Mouse (Mus musculus) MEL (cell line): ENCODE data around the gene Tmem131. TPM values are rescaled to one million over a fixed set of nuclear protein-coding genes. Genes with fewer than 3 reads are reported as not detected.
"Not testable (repeated sequence)": the region's sequence is repeated elsewhere in the genome, so short reads cannot be mapped to it uniquely, and the experiment has no call there.

Experiments used
- DNase-seq: peaks from one replicate; pipeline ENCODE4 v3.0.0; 2011; ENCODE audit warnings: low read depth, low spot score
- H3K27ac ChIP-seq: 2 replicates; pipeline ENCODE4 v1.5.1; 2012; ENCODE audit warnings: low read depth, mild to moderate bottlenecking, control low read depth, low read length, moderate library complexity; ENCODE audit not compliant: control insufficient read depth
- H3K27me3 ChIP-seq, 2 experiments: fragments of 150-350 bp in 1 of 2; sonication (generic) in 1 of 2; 2 replicates each; pipeline ENCODE4 v1.6.1; 2012; ENCODE audit warnings: low read length in 2 of 2, mild to moderate bottlenecking in 2 of 2, improper control_type of control experiment in 1 of 2, moderate library complexity in 1 of 2; ENCODE audit not compliant: insufficient read depth in 2 of 2, control insufficient read depth in 1 of 2
- H3K36me3 ChIP-seq, 2 experiments: 2 replicates each; pipeline ENCODE4 v1.6.1; 2012 to 2014; ENCODE audit warnings: low read length in 2 of 2, improper control_type of control experiment in 1 of 2, inconsistent platforms in 1 of 2, mild to moderate bottlenecking in 1 of 2; ENCODE audit not compliant: insufficient read depth in 2 of 2, control insufficient read depth in 1 of 2
- H3K4me1 ChIP-seq, 2 experiments: fragments of 150-350 bp in 1 of 2; sonication (generic) in 1 of 2; 2 replicates each; pipeline ENCODE4 v1.6.1; 2012; ENCODE audit warnings: low read length in 2 of 2, improper control_type of control experiment in 1 of 2, mild to moderate bottlenecking in 1 of 2; ENCODE audit not compliant: insufficient read depth in 2 of 2, control insufficient read depth in 1 of 2
- H3K4me3 ChIP-seq, 2 experiments: fragments of 150-350 bp in 1 of 2; sonication (generic) in 1 of 2; 2 replicates each; pipeline ENCODE4 v1.5.1; 2012; ENCODE audit warnings: low read depth in 2 of 2, low read length in 2 of 2, mild to moderate bottlenecking in 2 of 2, moderate library complexity in 2 of 2, control low read depth in 1 of 2, improper control_type of control experiment in 1 of 2; ENCODE audit not compliant: control insufficient read depth in 1 of 2, insufficient read depth in 1 of 2
- H3K79me2 ChIP-seq: 2 replicates; pipeline ENCODE4 v1.6.1; 2012; ENCODE audit warnings: mild to moderate bottlenecking, low read length, moderate library complexity; ENCODE audit not compliant: control insufficient read depth, poor library complexity, insufficient read depth
- H3K9ac ChIP-seq: 2 replicates; pipeline ENCODE4 v1.6.1; 2012; ENCODE audit warnings: low read depth, mild to moderate bottlenecking, control low read depth, low read length, moderate library complexity; ENCODE audit not compliant: control insufficient read depth, poor library complexity, severe bottlenecking
- H3K9me3 ChIP-seq: fragments of 150-350 bp; sonication (generic); replicated peaks from 2 replicates; pipeline ENCODE4 v1.6.1; 2012; ENCODE audit warnings: mild to moderate bottlenecking, low read length, improper control_type of control experiment, moderate library complexity; ENCODE audit not compliant: insufficient read depth
- BHLHE40 ChIP-seq: IDR thresholded peaks from 2 replicates; pipeline ENCODE4 v1.6.1; 2012; ENCODE audit warnings: low read depth, mild to moderate bottlenecking, inconsistent platforms, low read length, improper control_type of control experiment, borderline replicate concordance
- CHD1 ChIP-seq: IDR thresholded peaks from 2 replicates; pipeline ENCODE4 v1.6.1; 2012; ENCODE audit warnings: low read depth, mild to moderate bottlenecking, inconsistent platforms, low read length, improper control_type of control experiment
- CHD2 ChIP-seq: IDR thresholded peaks from 2 replicates; pipeline ENCODE4 v1.6.1; 2011; ENCODE audit warnings: low read length, improper control_type of control experiment
- ELF1 ChIP-seq: IDR thresholded peaks from 2 replicates; pipeline ENCODE4 v1.6.1; 2014; ENCODE audit warnings: low read depth, mild to moderate bottlenecking, inconsistent platforms, low read length, improper control_type of control experiment, moderate library complexity
- EP300 ChIP-seq, 2 experiments: IDR thresholded peaks; 2 replicates each; pipeline ENCODE4 v1.6.1; 2011; ENCODE audit warnings: improper control_type of control experiment in 2 of 2, low read length in 2 of 2, low read depth in 1 of 2, mild to moderate bottlenecking in 1 of 2
- GATA1 ChIP-seq: IDR thresholded peaks from 2 replicates; pipeline ENCODE4 v1.6.1; 2011; ENCODE audit warnings: low read depth, low read length, improper control_type of control experiment
- MAX ChIP-seq: IDR thresholded peaks from 2 replicates; pipeline ENCODE4 v1.6.1; 2011; ENCODE audit warnings: low read length, improper control_type of control experiment
- MXI1 ChIP-seq: IDR thresholded peaks from 2 replicates; pipeline ENCODE4 v1.6.1; 2011; ENCODE audit warnings: mild to moderate bottlenecking, low read depth, low read length, improper control_type of control experiment
- POLR2A ChIP-seq, 2 experiments: IDR thresholded peaks; 2 replicates each; pipeline ENCODE4 v1.6.1; 2011 to 2012; ENCODE audit warnings: low read length in 2 of 2, mild to moderate bottlenecking in 2 of 2, control low read depth in 1 of 2, improper control_type of control experiment in 1 of 2, low read depth in 1 of 2, moderate library complexity in 1 of 2; ENCODE audit not compliant: control insufficient read depth in 1 of 2, insufficient read depth in 1 of 2, poor library complexity in 1 of 2
- POLR2AphosphoS5 ChIP-seq: IDR thresholded peaks from 2 replicates; pipeline ENCODE4 v1.6.1; 2012; ENCODE audit warnings: low read depth, borderline replicate concordance, mild to moderate bottlenecking, inconsistent platforms, low read length, moderate library complexity, mixed read lengths
- RCOR1 ChIP-seq: IDR thresholded peaks from 2 replicates; pipeline ENCODE4 v1.6.1; 2012; ENCODE audit warnings: low read depth, mild to moderate bottlenecking, inconsistent platforms, low read length, improper control_type of control experiment
- TAL1 ChIP-seq: IDR thresholded peaks from 2 replicates; pipeline ENCODE4 v1.6.1; 2012; ENCODE audit warnings: mild to moderate bottlenecking, inconsistent platforms, low read length, moderate library complexity, mixed read lengths
- TBP ChIP-seq: IDR thresholded peaks from 2 replicates; pipeline ENCODE4 v1.8.0; 2011; ENCODE audit warnings: low read depth, low read length, improper control_type of control experiment
- TCF12 ChIP-seq: IDR thresholded peaks from 2 replicates; pipeline ENCODE4 v1.6.1; 2014; ENCODE audit warnings: low read depth, mild to moderate bottlenecking, inconsistent platforms, low read length, improper control_type of control experiment, moderate library complexity
- UBTF ChIP-seq: IDR thresholded peaks from 2 replicates; pipeline ENCODE4 v1.6.1; 2012; ENCODE audit warnings: low read depth, mild to moderate bottlenecking, inconsistent platforms, low read length, improper control_type of control experiment, moderate library complexity, borderline replicate concordance; ENCODE audit not compliant: insufficient read depth
- USF1 ChIP-seq: IDR thresholded peaks from 2 replicates; pipeline ENCODE4 v1.6.1; 2014; ENCODE audit warnings: low read depth, mild to moderate bottlenecking, inconsistent platforms, low read length, improper control_type of control experiment, moderate library complexity
- ZMIZ1 ChIP-seq: IDR thresholded peaks from 2 replicates; pipeline ENCODE4 v1.6.1; 2012; ENCODE audit warnings: low read depth, mild to moderate bottlenecking, inconsistent platforms, low read length, improper control_type of control experiment, moderate library complexity
- ZNF384 ChIP-seq: IDR thresholded peaks from 2 replicates; pipeline ENCODE4 v1.6.1; 2012; ENCODE audit warnings: low read depth, mild to moderate bottlenecking, inconsistent platforms, low read length, improper control_type of control experiment
- polyA plus RNA-seq, 2 experiments: library from polyadenylated mRNA; stranded (reverse) in 1 of 2; unstranded in 1 of 2; fragments of >175 nt in 1 of 2; fragments of >200 nt in 1 of 2; gene quantifications; 2 replicates each; pipeline versions ENCODE4 v1.2.1 to v1.2.4; 2012; ENCODE audit warnings: low replicate concordance in 2 of 2, low read depth in 1 of 2; ENCODE audit not compliant: insufficient read length in 2 of 2, insufficient read depth in 1 of 2, missing spikeins in 1 of 2
- total RNA-seq: library from RNA; depleted of rRNA; stranded (reverse); fragments of 300-350 nt; gene quantifications from 2 replicates; pipeline ENCODE4 v1.2.3, GENCODE M21; 2012

The Tmem131 gene
- total and polyA plus RNA-seq, 3 experiments = 11.4 to 196 (median 48.8) TPM

DNA sequence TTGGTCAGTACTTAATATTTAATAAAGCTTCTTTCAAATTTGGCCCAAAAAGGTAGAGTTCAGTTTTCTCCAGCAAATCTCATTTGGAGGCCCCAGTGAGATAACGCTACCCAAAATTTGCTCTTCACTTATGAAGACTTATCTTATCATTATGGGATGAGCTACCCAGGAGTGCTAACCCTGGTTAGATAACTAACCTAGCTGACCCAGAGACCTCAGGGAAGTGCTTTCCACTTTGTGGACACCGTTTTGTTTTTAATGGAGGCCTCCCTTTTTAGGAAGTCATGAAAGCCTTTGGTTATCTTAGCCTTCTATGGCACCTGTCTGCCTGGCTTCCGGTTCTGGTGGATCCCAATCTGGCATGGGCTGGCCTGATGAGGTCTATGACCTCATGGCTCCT, 49.3 kb downstream of the Tmem131 start:
- no peak for DNase-seq
- no peak overlapping the region for H3K27ac ChIP-seq
- TF ChIP-seq MAX (no peak), GATA1 (peak; percentile 41), RCOR1 (no peak)

DNA sequence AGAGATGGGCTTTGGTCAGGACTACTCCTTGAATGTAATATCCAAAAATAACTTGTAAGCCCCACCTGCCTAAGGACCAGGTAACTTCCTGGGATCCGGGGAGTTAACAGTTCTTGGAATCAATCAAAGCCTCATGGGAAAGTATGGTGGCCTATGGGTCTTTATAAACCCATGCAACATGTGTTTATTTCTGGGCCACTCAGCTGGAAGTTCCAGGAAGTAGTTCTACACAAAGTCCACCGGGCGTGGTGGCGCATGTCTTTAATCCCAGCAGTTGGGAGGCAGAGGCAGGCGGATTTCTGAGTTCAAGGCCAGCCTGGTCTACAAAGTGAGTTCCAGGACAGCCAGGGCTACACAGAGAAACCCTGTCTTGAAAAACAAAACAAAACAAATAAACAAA, 49.7 kb downstream of the Tmem131 start:
- not testable (repeated sequence) for H3K9me3 ChIP-seq, H3K4me1 ChIP-seq

More for the DNA sequence above, 49.3 kb downstream of the Tmem131 start:
- no peaks in the 10 kb centered on the region for H3K9me3 ChIP-seq
- peaks cover 18% of the 10 kb centered on the region; the same call in 1 of the 2 replicates for H3K79me2 ChIP-seq
- H3K4me1 ChIP-seq = peaks cover 0 to 8% of the 10 kb centered on the region in 2 experiments; a peak in 2 of 4 replicates
- H3K36me3 ChIP-seq = peaks cover 0 to 9% of the 10 kb centered on the region in 2 experiments; a peak in 2 of 4 replicates
- H3K27me3 ChIP-seq = no peaks in the 10 kb centered on the region
- no peak overlapping the region for H3K4me3 ChIP-seq
- H3K9ac ChIP-seq = no peak overlapping the region

DNA sequence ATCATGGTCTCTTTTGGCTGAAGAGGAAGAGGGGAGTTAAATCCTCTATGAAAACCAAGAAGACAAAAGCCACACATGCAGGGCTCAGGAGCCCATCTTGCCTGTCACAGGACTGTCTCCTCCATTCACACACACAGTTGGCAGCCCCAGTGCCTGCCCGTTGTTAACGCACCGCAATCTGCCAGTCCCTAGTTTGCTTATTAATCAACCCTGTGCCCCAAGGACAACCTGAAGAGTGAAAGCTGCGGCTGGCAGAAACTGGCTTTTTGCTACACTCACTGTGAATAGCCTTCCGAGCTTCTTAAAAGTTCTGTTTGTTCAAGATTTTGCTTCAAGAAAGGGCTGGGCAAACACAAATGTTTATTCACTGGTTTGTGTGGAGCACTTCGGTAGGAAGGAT, 50.3 kb downstream of the Tmem131 start:
- no peaks in the 10 kb centered on the region for H3K27me3 ChIP-seq

More for the DNA sequence above, 49.7 kb downstream of the Tmem131 start:
- peaks cover 14% of the 10 kb centered on the region; the same call in 1 of the 2 replicates for H3K79me2 ChIP-seq
- not testable (repeated sequence) for DNase-seq, H3K9ac ChIP-seq, H3K36me3 ChIP-seq, H3K27me3 ChIP-seq, H3K27ac ChIP-seq, H3K4me3 ChIP-seq

More for the DNA sequence above, 50.3 kb downstream of the Tmem131 start:
- DNase-seq = no peak
- Histone ChIP-seq H3K36me3 (peaks cover 0 to 9% of the 10 kb centered on the region in 2 experiments; a peak in 2 of 4 replicates), H3K79me2 (peaks cover 11% of the 10 kb centered on the region; the same call in 1 of the 2 replicates), H3K9ac (no peak overlapping the region), H3K27ac (no peak overlapping the region), H3K4me3 (no peak overlapping the region), H3K4me1 (peaks cover 0 to 8% of the 10 kb centered on the region in 2 experiments; a peak in 2 of 4 replicates), H3K9me3 (no peaks in the 10 kb centered on the region)
- TF ChIP-seq EP300 (IDR thresholded peaks at IDR 0.05; ENCODE audit: low read depth in 1 of 2, low read length in 2 of 2) (no peak), POLR2A (IDR thresholded peaks at IDR 0.05; ENCODE audit: control insufficient read depth in 1 of 2, insufficient read depth in 1 of 2, low read depth in 1 of 2, low read length in 2 of 2, poor library complexity in 1 of 2) (no peak), CHD2 (no peak), TCF12 (no peak), MXI1 (no peak), TBP (no peak), GATA1 (no peak), ZMIZ1 (no peak), ZNF384 (no peak), UBTF (no peak), RCOR1 (no peak), CHD1 (no peak), BHLHE40 (no peak), POLR2AphosphoS5 (no peak), TAL1 (no peak), USF1 (no peak), ELF1 (no peak)
